Mouse (Mus musculus) forebrain, embryonic 14.5 days (tissue): ENCODE measurements at regions not wholly inside any gene's neighbourhood (a gene's known extent, or its start where the extent isn't known, plus 50 kb on each side); places are given as distances from the start of the nearest gene placed in this dataset.

Experiments
- ATAC-seq: fragments of 200-750 bp; cut with Nextera tagmentation; 2 replicates; pipeline ENCODE4 v1.8.0; 2017; ENCODE audit warnings: mild to moderate bottlenecking, moderate library complexity
- DNase-seq: peaks from one replicate; pipeline ENCODE4 v3.0.0-alpha.2; 2015; ENCODE audit warnings: low spot score
- H3K27ac ChIP-seq: fragments of 300-500 bp; sonication (generic); 2 replicates; pipeline ENCODE4 v1.5.1; 2014; ENCODE audit warnings: low read depth, mild to moderate bottlenecking, control low read depth, low read length, moderate library complexity
- H3K27me3 ChIP-seq: fragments of 300-500 bp; sonication (generic); replicated peaks from 2 replicates; pipeline ENCODE4 v1.6.1; 2014; ENCODE audit warnings: low read length, control low read depth, mixed read lengths; ENCODE audit not compliant: control insufficient read depth, insufficient read depth
- H3K36me3 ChIP-seq: fragments of 300-500 bp; sonication (generic); 2 replicates; pipeline ENCODE4 v1.6.1; 2014; ENCODE audit warnings: low read length, control low read depth; ENCODE audit not compliant: control insufficient read depth, insufficient read depth
- H3K4me1 ChIP-seq: fragments of 300-500 bp; sonication (generic); 2 replicates; pipeline ENCODE4 v1.6.1; 2014; ENCODE audit warnings: antibody characterized with exemption, low read length, control low read depth; ENCODE audit not compliant: control insufficient read depth, insufficient read depth
- H3K4me2 ChIP-seq: fragments of 300-500 bp; sonication (generic); 2 replicates; pipeline ENCODE4 v1.6.1; 2014; ENCODE audit warnings: mild to moderate bottlenecking, control low read depth, low read length
- H3K4me3 ChIP-seq: fragments of 300-500 bp; sonication (generic); 2 replicates; pipeline ENCODE4 v1.5.1; 2014; ENCODE audit warnings: low read depth, low read length, control low read depth
- H3K9ac ChIP-seq: fragments of 300-500 bp; sonication (generic); 2 replicates; pipeline ENCODE4 v1.6.1; 2014; ENCODE audit warnings: mild to moderate bottlenecking, low read length, control low read depth, moderate library complexity
- H3K9me3 ChIP-seq: fragments of 300-500 bp; sonication (generic); replicated peaks from 2 replicates; pipeline ENCODE4 v1.6.1; 2016; ENCODE audit warnings: low read length, control low read depth, mixed read lengths; ENCODE audit not compliant: control insufficient read depth
- WGBS: fragments of 180-500 bp; shearing (Covaris S2); extraction: QIAGEN DNeasy Blood & Tissue Kit; methylation state at CpG from one replicate; pipeline ENCODE4 v1.1.7; 2014; 5-methylcytosine and 5-hydroxymethylcytosine counted together

- H3K4me1 ChIP-seq, result no peaks in the 10 kb centered on the region
- no peaks in the 10 kb centered on the region for H3K36me3 ChIP-seq
- no peak overlapping the region for H3K9ac ChIP-seq
- WGBS, result 13% methylated on average over 11 of the region's 11 CpGs
- H3K27me3 ChIP-seq, result peaks cover 80% of the 10 kb centered on the region
- DNase-seq, result no peak
- H3K9me3 ChIP-seq, result no peaks in the 10 kb centered on the region
- H3K4me3 ChIP-seq, result no peak overlapping the region
- no peak overlapping the region for H3K27ac ChIP-seq
- H3K4me2 ChIP-seq, result no peak overlapping the region
- 0 out of 2 replicates have a peak, but pooled peaks have one; percentile 18 for ATAC-seq
Observed at GRCm38 (mm10) chr7:49686992-49687391, 50.3 kb upstream of the Dbx1 start.
